ENCODE assay signal across 35 mouse cellular contexts in the genomic region with DNA sequence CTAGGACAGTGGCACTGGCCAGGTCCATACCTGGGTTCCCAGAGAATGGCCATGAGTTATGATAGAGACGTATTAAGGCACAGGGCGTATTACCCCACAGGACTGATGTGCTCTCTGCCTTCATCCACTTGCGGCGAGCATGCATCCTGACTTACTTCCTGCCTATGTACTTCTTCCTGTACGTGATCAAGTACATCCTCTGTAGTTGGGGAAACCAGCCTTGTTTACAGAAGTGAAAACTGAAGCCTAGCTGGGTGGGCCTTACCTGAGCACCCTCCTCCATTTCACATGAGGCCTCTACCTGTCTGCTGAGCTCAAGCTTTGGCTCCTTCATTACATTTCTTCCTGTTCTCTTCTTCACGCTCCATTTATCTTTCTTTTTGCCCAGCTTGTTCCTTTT. TPM values are rescaled to one million over a fixed set of nuclear protein-coding genes. Genes with fewer than 3 reads are reported as not detected.
A peak's percentile ranks its signal among the peaks of the same experiment; 100 is the strongest.
DNase-seq lines count a peak whose midpoint lies in the region; ATAC-seq and TF ChIP-seq lines count a peak whose summit lies in the region.
"Had no signal": no experiment of that assay in that cellular context is flagged by ENCODE, and none has a peak within 500 bp of the region (broad histone marks: within the 10 kb centered on the region; RNA-seq: fewer than 3 reads in every experiment).

No protein-coding gene starts in this region.

- peaks cover 91% of the 10 kb centered on the region for H3K36me3 ChIP-seq in embryonic facial prominence, embryonic 14.5 days (ENCODE audit: control insufficient read depth, insufficient read depth, low read length)
- H3K36me3 ChIP-seq in embryonic facial prominence, embryonic 10.5 days (replicated peaks), result peaks cover 96% of the 10 kb centered on the region
- H3K36me3 ChIP-seq in spleen, adult 2 months (ENCODE audit: control insufficient read depth, insufficient read depth, low read length), result peaks cover 13% of the 10 kb centered on the region
- H3K36me3 ChIP-seq in intestine, embryonic 16.5 days (ENCODE audit: control insufficient read depth, insufficient read depth, low read length), result peaks cover 22% of the 10 kb centered on the region; the same call in 1 of the 2 replicates

- 89% methylated on average over 6 of the region's 6 CpGs for WGBS in embryonic facial prominence, embryonic 14.5 days
- 94% methylated on average over 6 of the region's 6 CpGs for WGBS in embryonic facial prominence, embryonic 10.5 days
- WGBS in spleen, adult 2 months, result 70% methylated on average over 6 of the region's 6 CpGs
- 91% methylated on average over 6 of the region's 6 CpGs for whole genome bisulfite sequencing in intestine, embryonic 16.5 days

- no peaks in the 10 kb centered on the region for H3K9me3 ChIP-seq in embryonic facial prominence, embryonic 14.5 days (ENCODE audit: control insufficient read depth, low read length)
- H3K9me3 ChIP-seq in embryonic facial prominence, embryonic 10.5 days, result no peaks in the 10 kb centered on the region; the same call in 1 of the 2 replicates
- no peaks in the 10 kb centered on the region for H3K9me3 ChIP-seq in intestine, embryonic 16.5 days (ENCODE audit: control insufficient read depth, low read length)
- H3K9me3 ChIP-seq: embryonic facial prominence, embryonic 13.5 days; hindbrain, embryonic 13.5 days; midbrain, embryonic 10.5 days; neural tube, embryonic 13.5 days; stomach, embryonic 15.5 days had no signal

- H3K27ac ChIP-seq in embryonic facial prominence, embryonic 14.5 days (replicated peaks; ENCODE audit: low read depth, low read length), result no peak overlapping the region
- H3K27ac ChIP-seq in embryonic facial prominence, embryonic 10.5 days (replicated peaks), result no peak overlapping the region
- H3K27ac ChIP-seq in spleen, adult 2 months (ENCODE audit: insufficient read depth, low read length), result peak overlapping the region; percentile 37
- H3K27ac ChIP-seq in intestine, embryonic 16.5 days (ENCODE audit: low read length), result no peak overlapping the region
- H3K27ac ChIP-seq: embryonic facial prominence, embryonic 13.5 days; hindbrain, embryonic 13.5 days; liver, embryonic 14.5 days; macrophage; midbrain, embryonic 10.5 days; neural tube, embryonic 13.5 days; stomach, embryonic 15.5 days had no signal

- DNase-seq in embryonic facial prominence, embryonic 14.5 days (ENCODE audit: low spot score), result no peak
- no peak for DNase-seq in embryonic facial prominence, embryonic 10.5 days (ENCODE audit: low spot score)
- peak in 1 of 2 experiments; percentile 35 for DNase-seq in spleen, adult 2 months (ENCODE audit: low read depth in 1 of 2, low spot score in 2 of 2)
- DNase-seq in spleen, postnatal 10 days (ENCODE audit: low spot score in 2 of 2), result no peak
- peak; percentile 32 to 42 for DNase-seq in CD8-positive naive resting alpha-beta T cell, adult 2 months (ENCODE audit: low read depth in 2 of 2, low spot score in 2 of 2)
- DNase-seq in naive thymus-derived CD4-positive, alpha-beta T cell, adult 2 months (ENCODE audit: low read depth), result peak; percentile 80
- DNase-seq in ovary, postnatal 14 days (ENCODE audit: low spot score), result no peak
- DNase-seq: adrenal gland, postnatal 10 days; cerebellum, adult 11 months; cerebellum, adult 9-10 months; cerebellum, postnatal 36 days; gastrocnemius, postnatal 25 days; heart, adult 18-20 months; heart, postnatal 36 days; kidney, adult 18-20 months; kidney, postnatal 4 days; layer of hippocampus, postnatal 36 days; liver; lung, adult 2 months; lung, postnatal 10 days; retina, postnatal 1 day; right cerebral cortex, postnatal 14 days; thymus, postnatal 14 days had no signal

- ATAC-seq in embryonic facial prominence, embryonic 14.5 days (ENCODE audit: low read depth), result peak; percentile 47; the same call in 1 of the 2 replicates
- ATAC-seq in intestine, embryonic 16.5 days, result no peak

- H3K27me3 ChIP-seq in embryonic facial prominence, embryonic 14.5 days (replicated peaks; ENCODE audit: control insufficient read depth, insufficient read depth, low read length), result no peaks in the 10 kb centered on the region
- H3K27me3 ChIP-seq in embryonic facial prominence, embryonic 10.5 days (replicated peaks; ENCODE audit: low read depth, poor library complexity, severe bottlenecking), result no peaks in the 10 kb centered on the region
- H3K27me3 ChIP-seq in spleen, adult 2 months (ENCODE audit: control insufficient read depth, insufficient read depth, low read length), result no peaks in the 10 kb centered on the region
- no peaks in the 10 kb centered on the region for H3K27me3 ChIP-seq in intestine, embryonic 16.5 days (replicated peaks; ENCODE audit: control insufficient read depth, insufficient read depth, low read length)
- H3K27me3 ChIP-seq: CH12.LX; embryonic facial prominence, embryonic 13.5 days; hindbrain, embryonic 13.5 days; neural tube, embryonic 13.5 days; stomach, embryonic 15.5 days had no signal

- no peaks in the 10 kb centered on the region for H3K4me1 ChIP-seq in embryonic facial prominence, embryonic 14.5 days (ENCODE audit: control insufficient read depth, insufficient read depth, low read length)
- H3K4me1 ChIP-seq in embryonic facial prominence, embryonic 10.5 days, result no peaks in the 10 kb centered on the region
- no peaks in the 10 kb centered on the region for H3K4me1 ChIP-seq in spleen, adult 2 months (ENCODE audit: control insufficient read depth, insufficient read depth, insufficient read length)
- no peaks in the 10 kb centered on the region for H3K4me1 ChIP-seq in intestine, embryonic 16.5 days (ENCODE audit: control insufficient read depth, insufficient read depth, low read length)
- H3K4me1 ChIP-seq: embryonic facial prominence, embryonic 13.5 days; midbrain, embryonic 10.5 days; neural tube, embryonic 13.5 days; stomach, embryonic 15.5 days had no signal

- TF ChIP-seq POLR2A in spleen, adult 2 months (IDR thresholded peaks at IDR 0.05; ENCODE audit: low read depth, low read length), result no peak

- no peak overlapping the region for H3K4me3 ChIP-seq in embryonic facial prominence, embryonic 14.5 days (ENCODE audit: low read depth, low read length)
- no peak overlapping the region for H3K4me3 ChIP-seq in embryonic facial prominence, embryonic 10.5 days
- no peak overlapping the region for H3K4me3 ChIP-seq in spleen, adult 2 months (ENCODE audit: extremely low read depth, insufficient read depth, insufficient read length)
- no peak overlapping the region for H3K4me3 ChIP-seq in intestine, embryonic 16.5 days (ENCODE audit: low read length)
- H3K4me3 ChIP-seq: embryonic facial prominence, embryonic 13.5 days; erythroblast, embryonic 14.5 days; hindbrain, embryonic 13.5 days; midbrain, embryonic 10.5 days; myocyte; neural tube, embryonic 13.5 days; stomach, embryonic 15.5 days had no signal

- H3K4me2 ChIP-seq in embryonic facial prominence, embryonic 14.5 days (ENCODE audit: low read depth, low read length), result no peak overlapping the region
- H3K4me2 ChIP-seq in intestine, embryonic 16.5 days (ENCODE audit: low read depth, low read length), result no peak overlapping the region
- H3K4me2 ChIP-seq: embryonic facial prominence, embryonic 13.5 days; heart, embryonic 11.5 days; hindbrain, embryonic 13.5 days; neural tube, embryonic 13.5 days; stomach, embryonic 15.5 days had no signal

- TF ChIP-seq CTCF in spleen, adult 2 months (IDR thresholded peaks at IDR 0.05; ENCODE audit: extremely low read depth, insufficient read depth, insufficient read length, insufficient replicate concordance), result no peak

- H3K9ac ChIP-seq in embryonic facial prominence, embryonic 14.5 days (ENCODE audit: low read depth, low read length), result no peak overlapping the region
- no peak overlapping the region for H3K9ac ChIP-seq in intestine, embryonic 16.5 days (ENCODE audit: low read depth, low read length)
- H3K9ac ChIP-seq: embryonic facial prominence, embryonic 13.5 days; hindbrain, embryonic 13.5 days; liver, embryonic 14.5 days; neural tube, embryonic 13.5 days; stomach, embryonic 15.5 days had no signal

RNA-seq across cellular contexts. Expression of a gene that starts 9.0 kb away (rescaled TPM):
- 44.9 and 50.7 TPM in 2 replicates for polyA plus RNA-seq in embryonic facial prominence, embryonic 14.5 days (2014; fragmentation: Nextera tagmentation; extraction: Ambion mirVana)
- 63.3 and 69.2 TPM in 2 replicates for polyA plus RNA-seq in embryonic facial prominence, embryonic 10.5 days (2016; fragmentation: Nextera tagmentation; extraction: Ambion mirVana)
- polyA plus RNA-seq in spleen, adult 2 months (2012; rRNA removed), result 9.4 and 16.9 TPM in 2 replicates
- 40.9 and 53.6 TPM in 2 replicates for polyA plus RNA-seq in intestine, embryonic 16.5 days (2015; fragmentation: Nextera tagmentation; extraction: Ambion mirVana)

RNA-seq across cellular contexts. Expression of a gene that starts 9.4 kb away (rescaled TPM):
- polyA plus RNA-seq in embryonic facial prominence, embryonic 14.5 days (2014; fragmentation: Nextera tagmentation; extraction: Ambion mirVana), result 36.1 and 37.3 TPM in 2 replicates
- polyA plus RNA-seq in embryonic facial prominence, embryonic 10.5 days (2016; fragmentation: Nextera tagmentation; extraction: Ambion mirVana), result 76.9 and 78.4 TPM in 2 replicates
- 7.5 and 8.6 TPM in 2 replicates for polyA plus RNA-seq in spleen, adult 2 months (2012; rRNA removed)
- 35.6 and 37.7 TPM in 2 replicates for polyA plus RNA-seq in intestine, embryonic 16.5 days (2015; fragmentation: Nextera tagmentation; extraction: Ambion mirVana)

RNA-seq across cellular contexts. Expression of a gene that starts 30.4 kb away (rescaled TPM):
- 157 and 196 TPM in 2 replicates for polyA plus RNA-seq in embryonic facial prominence, embryonic 14.5 days (2014; fragmentation: Nextera tagmentation; extraction: Ambion mirVana)
- polyA plus RNA-seq in embryonic facial prominence, embryonic 10.5 days (2016; fragmentation: Nextera tagmentation; extraction: Ambion mirVana), result 139 and 160 TPM in 2 replicates
- polyA plus RNA-seq in spleen, adult 2 months (2012; rRNA removed), result 37.5 and 48.1 TPM in 2 replicates
- 131 and 137 TPM in 2 replicates for polyA plus RNA-seq in intestine, embryonic 16.5 days (2015; fragmentation: Nextera tagmentation; extraction: Ambion mirVana)

RNA-seq across cellular contexts. Expression of a gene that starts 50.6 kb away (rescaled TPM):
- 31.6 and 32.5 TPM in 2 replicates for polyA plus RNA-seq in embryonic facial prominence, embryonic 14.5 days (2014; fragmentation: Nextera tagmentation; extraction: Ambion mirVana)
- polyA plus RNA-seq in embryonic facial prominence, embryonic 10.5 days (2016; fragmentation: Nextera tagmentation; extraction: Ambion mirVana), result 52.3 and 54.8 TPM in 2 replicates
- polyA plus RNA-seq in spleen, adult 2 months (2012; rRNA removed), result 8.5 and 10.4 TPM in 2 replicates
- polyA plus RNA-seq in intestine, embryonic 16.5 days (2015; fragmentation: Nextera tagmentation; extraction: Ambion mirVana), result 14.6 and 20.3 TPM in 2 replicates

Comparison
In these comparisons a context has a peak if more than half of its experiments do, and no peak if none do; other contexts are left out.
1. DNase-seq: peak in CD8-positive naive resting alpha-beta T cell, adult 2 months (2 of 2) and naive thymus-derived CD4-positive, alpha-beta T cell, adult 2 months (single experiment); none in embryonic facial prominence, embryonic 14.5 days (single experiment), embryonic facial prominence, embryonic 10.5 days (single experiment), spleen, postnatal 10 days (0 of 2) and ovary, postnatal 14 days (single experiment).